Mouse (Mus musculus) left cerebral cortex, postnatal 10 days (tissue): ENCODE measurements at regions not wholly inside any gene's neighbourhood (a gene's known extent, or its start where the extent isn't known, plus 50 kb on each side); places are given as distances from the start of the nearest gene placed in this dataset.

Experiments used
- DNase-seq, 2 experiments: peaks; one replicate each; pipeline ENCODE4 v3.0.0; 2021 to 2022; ENCODE audit warnings: low spot score in 2 of 2, mixed read lengths in 1 of 2; ENCODE audit errors: extremely low spot score in 1 of 2
- intact Hi-C: fragments of 180-260 bp; cut with DNase I; formaldehyde crosslinking; loops from one replicate; pipeline ENCODE4 v1.15.1; 2025

DNA sequence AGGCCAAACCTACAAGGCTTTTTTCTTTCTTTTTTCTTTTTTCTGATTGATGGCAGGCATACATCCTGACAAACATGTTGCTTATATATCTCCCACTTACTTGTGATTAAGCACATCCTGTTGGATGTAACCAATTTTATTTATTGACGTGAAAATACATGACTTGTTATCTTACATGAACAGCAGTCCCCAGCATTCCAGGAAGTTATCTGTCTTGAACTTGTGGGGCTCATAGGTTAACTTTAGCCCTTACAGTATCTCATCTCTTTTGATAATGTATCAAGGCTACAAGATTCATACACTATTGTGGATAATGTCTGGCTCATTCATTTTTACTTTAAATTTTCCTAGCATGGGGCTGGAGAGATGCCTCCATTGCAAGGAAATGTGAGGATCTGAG, 852.0 kb upstream of the Agtr1b start:
- no peak for DNase-seq
- intact Hi-C loops = no loop called here

DNA sequence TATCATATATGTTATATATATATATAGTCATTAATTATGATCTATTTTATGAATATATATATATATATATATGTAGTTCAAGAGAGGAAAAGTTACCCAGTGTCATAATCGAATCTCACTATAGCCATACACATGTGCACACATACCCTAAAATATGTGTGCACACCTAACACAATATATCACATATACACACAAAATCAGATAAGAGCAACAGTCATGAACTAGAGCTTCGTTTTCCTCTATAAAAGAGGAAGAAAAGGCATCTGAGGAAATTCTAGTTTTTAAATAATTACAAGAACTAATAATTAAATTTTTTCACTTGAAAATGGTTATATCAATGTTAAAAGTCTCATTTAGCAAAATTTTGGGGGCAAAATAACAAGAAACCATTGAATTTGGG, 835.3 kb upstream of the Tbl1xr1 start:
- no peak for DNase-seq
- intact Hi-C loops = no loop called here

DNA sequence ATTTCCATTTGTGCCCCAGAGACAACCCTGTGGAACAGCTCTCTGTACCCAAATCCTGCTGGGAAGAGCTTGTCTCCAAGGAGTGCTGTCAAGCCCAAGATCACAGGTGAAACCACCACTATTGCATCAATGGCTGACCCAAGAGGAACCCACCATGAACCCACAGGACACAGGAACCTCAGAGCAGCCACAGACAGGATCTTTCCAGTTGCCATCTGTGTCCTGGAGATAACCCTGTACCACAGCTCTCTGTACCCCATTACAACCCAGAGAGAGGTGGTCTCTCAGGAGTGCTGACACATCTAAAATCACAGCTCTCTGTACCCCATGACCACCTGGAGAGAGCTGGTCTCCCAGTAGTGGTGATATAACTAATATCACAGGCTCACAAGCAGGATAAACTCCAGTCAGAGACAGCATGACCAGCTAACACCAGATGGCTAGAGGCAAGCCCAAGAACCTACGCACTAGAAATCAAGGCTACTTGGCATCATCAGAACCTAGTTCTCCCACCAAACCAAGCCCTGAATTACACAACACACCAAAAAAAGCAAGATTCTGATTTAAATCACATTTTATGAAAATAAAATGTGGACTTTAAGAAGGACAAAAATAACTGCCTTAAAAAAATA, 820.2 kb upstream of the Tbl1xr1 start:
- no peak for DNase-seq
- intact Hi-C loops = no loop called here

DNA sequence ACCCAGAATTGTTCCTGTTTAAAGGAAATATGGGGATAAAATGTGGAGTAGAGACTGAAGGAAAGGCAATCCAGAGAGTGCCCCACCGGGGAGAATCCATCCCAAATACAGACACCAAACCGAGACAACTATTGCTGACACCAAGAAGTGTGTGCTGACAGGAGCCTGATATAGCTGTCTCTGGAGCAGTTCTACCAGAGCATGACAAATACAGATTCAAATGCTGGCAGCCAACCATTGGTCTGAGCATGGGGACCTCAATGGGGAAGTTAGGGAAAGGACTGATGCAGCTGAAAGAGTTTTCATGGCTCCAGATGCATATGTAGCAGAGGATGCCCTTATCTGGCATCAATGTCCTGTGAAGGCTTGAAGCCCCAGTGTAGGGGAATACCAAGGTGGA, 813.1 kb upstream of the Tbl1xr1 start:
- DNase-seq = no peak
- intact Hi-C loops = no loop called here

DNA sequence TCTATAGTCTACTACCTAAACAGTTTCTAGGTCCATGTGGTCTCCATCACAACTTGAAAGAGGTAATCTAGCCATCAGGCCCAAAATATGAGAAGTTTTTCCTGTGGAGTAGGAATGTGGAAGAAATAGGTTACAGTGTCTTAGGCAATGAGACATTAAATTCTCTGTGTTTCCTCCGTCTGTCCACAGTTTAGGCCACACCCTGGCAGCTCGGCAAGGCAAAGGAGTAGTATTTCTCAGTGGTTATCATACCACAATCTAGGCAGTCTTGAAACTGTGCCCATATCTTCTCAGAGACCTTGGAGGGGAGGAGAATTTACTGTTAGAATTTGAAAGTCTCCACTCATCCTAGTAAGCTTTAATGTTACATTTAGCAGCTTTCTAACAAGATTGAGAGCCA, 811.0 kb upstream of the Tbl1xr1 start:
- no peak for DNase-seq
- intact Hi-C loops = no loop called here

DNA sequence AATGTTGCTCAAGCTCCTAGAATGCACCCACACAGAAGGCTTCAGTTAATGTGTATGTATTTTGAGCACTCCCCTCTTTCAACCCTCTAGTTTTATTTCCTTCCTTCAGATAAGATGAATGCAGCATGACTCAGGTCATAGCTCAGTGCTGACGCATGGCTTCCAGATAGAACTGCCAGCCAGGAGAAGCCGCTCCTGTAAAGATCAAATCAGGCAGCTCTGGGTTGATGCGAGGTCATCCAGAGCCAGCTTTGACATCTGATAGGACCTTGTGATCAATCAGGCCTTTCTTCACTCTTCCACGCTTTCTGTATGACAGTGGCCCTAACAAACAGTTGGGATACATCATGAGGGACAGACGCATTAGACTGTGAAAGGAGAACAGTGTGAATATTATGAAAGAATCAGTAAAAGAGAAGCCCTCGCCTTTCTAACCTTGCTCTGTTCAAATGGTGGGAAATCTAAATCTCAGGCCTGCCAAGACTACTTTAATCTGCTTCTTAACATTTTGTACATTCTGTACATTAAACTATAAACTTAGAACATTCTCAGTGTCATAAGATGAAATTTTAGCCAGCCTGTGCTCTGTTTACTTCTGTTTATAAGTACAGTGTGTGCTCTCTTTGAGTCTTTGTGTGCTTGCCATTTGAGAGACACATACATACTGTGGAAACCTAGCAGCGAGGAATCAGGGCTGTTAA, 807.9 kb upstream of the Tbl1xr1 start:
- DNase-seq = no peak
- intact Hi-C loops = no loop called here

DNA sequence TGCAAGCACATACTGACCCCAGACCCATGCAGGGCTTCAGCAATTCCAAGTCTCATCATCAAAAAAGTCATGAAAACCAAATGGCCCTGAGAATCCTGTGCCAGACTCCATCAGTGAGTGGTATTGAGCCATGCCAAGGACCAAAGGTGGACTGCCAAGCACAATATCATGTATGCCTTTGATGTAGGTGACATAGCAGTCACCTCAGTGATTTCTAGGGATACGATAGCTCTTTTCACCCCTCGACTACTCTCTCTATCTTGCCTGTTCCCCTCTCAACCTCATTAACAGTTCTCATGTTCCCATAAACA, 807.4 kb upstream of the Tbl1xr1 start:
- DNase-seq = no peak
- intact Hi-C loops = no loop called here

DNA sequence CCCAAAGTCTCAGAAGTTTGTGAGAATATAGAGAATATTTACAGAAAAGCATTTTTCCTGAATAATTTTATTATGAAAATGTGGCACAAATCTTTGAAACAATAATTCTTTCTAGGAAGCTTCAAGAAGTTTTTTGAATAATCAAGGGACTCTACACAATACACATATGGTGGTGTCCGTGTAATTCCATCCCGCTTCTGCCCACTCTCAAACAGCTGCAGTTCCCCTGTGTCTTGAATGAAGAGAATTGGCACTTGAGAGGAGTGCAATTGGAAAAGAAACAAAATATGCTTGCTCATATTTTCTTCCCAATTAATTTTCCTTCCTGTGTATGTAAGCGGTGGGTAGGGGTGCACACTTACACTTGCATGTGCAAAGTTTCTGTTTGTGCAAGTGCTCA, 805.7 kb upstream of the Tbl1xr1 start:
- DNase-seq = no peak
- intact Hi-C loops = no loop called here

DNA sequence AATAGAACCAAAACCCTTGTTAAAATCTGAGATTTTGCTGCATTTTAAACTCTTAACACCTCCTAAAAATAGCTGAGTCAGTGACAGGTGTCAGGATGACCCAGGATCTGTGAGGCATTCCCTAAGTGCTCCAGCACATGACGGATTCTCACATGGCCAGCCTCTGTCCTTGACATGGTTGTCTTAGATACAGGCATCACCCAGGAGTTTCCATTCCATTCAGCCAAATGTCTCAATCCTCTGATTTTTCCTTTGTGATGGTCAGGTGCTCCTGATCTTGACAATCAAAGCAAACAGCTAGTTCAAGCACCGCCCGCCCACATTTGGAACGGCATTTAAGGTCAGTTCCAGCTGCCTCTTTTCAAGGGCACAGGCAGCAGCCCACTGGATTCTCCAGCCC, 804.2 kb upstream of the Tbl1xr1 start:
- intact Hi-C loops = no loop called here
- no peak for DNase-seq

DNA sequence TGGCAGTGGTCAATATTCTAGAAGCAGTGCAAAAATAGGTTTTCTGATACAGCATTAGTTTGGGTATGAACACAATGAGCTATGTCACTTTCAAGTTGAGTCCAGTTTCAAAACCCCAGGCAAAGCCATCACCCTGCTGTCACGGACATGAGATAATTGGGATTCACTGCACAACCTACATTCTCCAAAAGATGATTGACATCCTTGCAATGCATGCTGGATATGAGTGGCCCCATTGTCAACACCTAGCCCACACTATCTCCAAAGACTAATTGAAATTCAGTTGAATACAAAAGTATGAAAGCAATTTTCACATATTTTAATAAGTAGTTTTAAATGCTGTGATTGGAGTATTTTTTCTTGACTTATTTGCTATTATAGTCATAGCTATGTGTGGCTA, 783.7 kb upstream of the Tbl1xr1 start:
- intact Hi-C loops = no loop called here
- DNase-seq = no peak

DNA sequence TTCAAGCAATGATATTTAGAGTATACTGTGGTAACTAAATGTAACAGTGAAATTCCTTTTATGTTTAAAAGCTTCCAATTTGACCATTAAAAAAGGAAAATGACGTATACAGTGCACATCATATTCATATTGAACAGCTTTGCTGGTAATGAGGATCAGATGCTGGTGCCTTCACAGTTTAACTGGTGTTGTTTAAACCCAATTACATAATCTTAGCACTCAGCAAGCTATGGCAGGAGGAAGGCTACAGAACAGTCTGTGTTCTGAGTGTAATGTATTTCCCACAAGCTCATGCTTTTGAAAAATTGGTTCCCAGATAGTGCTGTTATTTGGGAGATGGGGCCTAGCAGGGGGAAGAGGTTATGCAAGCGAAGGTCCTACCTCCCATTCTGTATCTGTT, 783.1 kb upstream of the Tbl1xr1 start:
- intact Hi-C loops = no loop called here
- peak in 1 of 2 experiments; percentile 7 for DNase-seq

DNA sequence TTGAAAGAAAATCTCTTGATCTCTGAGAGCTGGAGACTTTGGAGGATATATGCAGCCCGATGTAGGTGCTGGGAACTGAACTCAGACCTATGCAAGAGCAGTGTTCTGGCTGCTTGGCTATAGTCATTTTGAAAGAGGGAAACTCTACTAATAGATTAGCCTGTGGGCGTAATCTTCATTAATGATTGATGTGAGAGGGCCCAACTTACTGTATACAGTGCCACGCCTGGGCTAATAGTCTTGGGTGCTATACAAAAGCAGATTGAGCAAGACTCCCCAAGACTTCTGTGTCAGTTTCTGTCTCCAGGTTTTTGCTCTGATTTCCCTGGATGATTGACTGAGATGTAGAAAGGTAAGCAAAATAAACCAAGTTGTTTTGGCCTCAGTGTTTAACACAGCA, 781.7 kb upstream of the Tbl1xr1 start:
- DNase-seq = no peak
- intact Hi-C loops = no loop called here

DNA sequence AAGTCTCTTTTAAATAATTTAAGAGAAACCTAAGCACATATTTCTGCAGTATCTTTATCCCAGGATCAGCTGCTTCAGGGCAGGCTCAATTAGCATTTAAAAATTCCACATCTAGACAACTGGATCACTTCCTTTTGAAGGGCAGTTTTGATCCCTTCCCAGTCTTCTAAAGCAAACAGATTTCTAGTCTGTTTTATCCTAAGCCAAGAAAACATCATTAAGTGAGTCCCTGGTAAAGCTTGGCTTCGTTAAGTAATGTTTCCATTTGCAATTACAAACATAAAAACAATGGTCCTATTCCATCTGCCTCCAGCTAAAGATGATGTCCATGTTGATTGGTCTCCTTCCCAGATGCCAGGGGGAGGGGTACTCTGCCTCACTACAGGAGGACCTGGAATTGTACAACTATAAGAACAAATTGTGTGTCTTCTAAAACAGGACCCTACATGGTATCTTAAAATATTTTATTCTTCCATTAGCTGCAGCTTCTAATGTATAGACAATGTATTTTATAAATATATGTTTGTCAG, 779.8 kb upstream of the Tbl1xr1 start:
- intact Hi-C loops = no loop called here
- DNase-seq = no peak

DNA sequence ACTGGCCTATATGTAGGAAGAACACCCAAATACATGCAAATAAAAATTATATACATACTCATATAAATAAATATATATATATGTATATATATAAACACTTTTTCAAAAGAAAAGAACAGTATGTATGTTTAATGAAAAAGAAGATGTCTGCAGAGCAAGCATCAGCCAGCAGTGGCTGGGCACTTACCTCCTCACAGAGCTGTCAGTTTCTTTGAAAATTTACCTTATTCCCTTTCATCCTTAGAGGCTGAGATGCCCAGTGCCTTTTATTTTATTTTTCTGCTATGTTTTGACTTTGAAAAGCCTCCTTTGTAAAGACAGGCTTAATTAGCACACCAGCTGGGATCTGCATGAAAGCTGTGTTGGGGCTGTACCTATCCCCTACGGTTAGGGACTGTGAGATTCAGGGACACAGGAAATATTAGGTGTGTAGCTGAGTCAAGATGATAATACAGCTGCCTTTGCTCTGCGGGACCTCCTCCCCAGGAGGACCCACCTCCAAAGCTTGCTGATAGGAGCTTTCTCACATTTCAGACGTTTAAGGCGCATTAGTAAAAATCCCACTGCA, 751.0 kb upstream of the Tbl1xr1 start:
- intact Hi-C loops = no loop called here
- DNase-seq = no peak

DNA sequence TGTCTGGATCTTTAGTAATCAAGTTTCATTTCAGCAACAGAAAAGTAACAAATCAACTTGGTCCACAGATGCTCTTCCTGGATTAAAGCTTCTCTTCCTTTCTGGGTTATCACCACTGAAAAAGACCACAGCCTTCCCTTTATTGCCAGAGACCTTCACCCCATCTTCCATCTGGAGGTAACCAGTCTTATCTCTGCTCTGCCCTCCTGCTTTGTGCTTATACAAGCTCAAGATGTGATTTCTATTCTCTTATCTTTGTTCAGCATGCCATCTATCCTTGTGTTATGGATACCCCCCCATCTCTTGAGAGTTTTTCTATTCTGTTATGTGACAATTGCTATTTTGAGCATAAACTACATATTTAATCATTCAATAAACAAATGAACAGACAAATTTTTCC, 734.5 kb upstream of the Tbl1xr1 start:
- intact Hi-C loops = no loop called here
- DNase-seq = no peak

DNA sequence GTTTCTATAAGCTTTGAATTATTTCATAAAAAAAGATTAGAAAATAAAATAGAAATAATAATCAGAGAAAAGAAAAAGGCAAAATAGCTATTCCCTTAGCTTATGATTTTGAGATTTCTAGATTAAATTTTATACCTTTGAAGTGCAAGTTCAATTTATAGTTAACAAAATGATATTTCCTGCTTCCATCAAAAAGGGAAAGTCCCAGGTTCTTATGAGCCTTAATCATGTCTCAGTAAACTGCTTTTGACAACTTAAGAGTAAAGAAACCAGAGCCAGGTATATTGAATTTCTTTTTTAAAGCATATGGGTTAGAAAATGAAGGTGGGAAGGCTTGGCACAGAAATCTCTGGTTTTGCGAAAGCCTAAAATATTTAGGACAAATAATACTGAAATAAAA, 733.4 kb upstream of the Tbl1xr1 start:
- intact Hi-C loops = no loop called here
- no peak for DNase-seq

DNA sequence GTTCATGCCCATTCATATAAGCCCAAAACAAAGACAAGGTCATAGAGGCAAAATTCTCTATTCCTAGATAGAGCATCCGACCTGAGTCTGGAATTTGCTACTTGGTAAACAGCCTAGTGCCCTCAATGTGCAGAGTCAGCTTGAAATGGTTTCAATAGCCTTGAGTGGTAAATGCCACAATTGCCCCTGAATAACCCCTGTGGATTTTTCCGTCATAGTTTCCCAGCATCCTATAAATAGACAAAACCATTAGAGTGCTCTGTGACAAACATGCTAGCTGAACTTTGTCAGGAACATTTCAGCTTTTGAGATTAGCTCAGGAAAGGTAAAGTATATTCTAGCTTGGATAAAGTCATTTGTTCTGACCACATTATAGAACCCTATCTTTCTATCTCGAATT, 727.0 kb upstream of the Tbl1xr1 start:
- DNase-seq = no peak
- intact Hi-C loops = no loop called here

DNA sequence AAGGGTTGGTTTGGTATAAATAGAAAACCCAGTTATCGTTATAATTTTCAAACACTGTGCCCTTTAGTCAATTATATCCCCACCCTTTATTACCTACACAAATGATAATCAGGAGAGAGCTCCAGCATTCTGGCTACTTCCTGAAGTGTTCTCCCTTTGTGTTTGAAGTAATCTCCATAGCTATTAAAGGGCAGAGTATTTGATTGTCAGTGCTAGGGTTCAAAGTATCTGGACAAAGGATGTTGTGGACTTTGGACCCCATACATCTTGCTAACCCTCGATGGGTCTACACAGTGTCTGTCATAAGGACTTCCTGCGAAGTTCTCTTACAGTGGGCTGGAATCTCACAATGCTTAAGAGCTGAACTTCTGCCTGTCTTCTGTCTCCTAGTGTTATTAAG, 720.3 kb upstream of the Tbl1xr1 start:
- intact Hi-C loops = no loop called here
- no peak for DNase-seq

DNA sequence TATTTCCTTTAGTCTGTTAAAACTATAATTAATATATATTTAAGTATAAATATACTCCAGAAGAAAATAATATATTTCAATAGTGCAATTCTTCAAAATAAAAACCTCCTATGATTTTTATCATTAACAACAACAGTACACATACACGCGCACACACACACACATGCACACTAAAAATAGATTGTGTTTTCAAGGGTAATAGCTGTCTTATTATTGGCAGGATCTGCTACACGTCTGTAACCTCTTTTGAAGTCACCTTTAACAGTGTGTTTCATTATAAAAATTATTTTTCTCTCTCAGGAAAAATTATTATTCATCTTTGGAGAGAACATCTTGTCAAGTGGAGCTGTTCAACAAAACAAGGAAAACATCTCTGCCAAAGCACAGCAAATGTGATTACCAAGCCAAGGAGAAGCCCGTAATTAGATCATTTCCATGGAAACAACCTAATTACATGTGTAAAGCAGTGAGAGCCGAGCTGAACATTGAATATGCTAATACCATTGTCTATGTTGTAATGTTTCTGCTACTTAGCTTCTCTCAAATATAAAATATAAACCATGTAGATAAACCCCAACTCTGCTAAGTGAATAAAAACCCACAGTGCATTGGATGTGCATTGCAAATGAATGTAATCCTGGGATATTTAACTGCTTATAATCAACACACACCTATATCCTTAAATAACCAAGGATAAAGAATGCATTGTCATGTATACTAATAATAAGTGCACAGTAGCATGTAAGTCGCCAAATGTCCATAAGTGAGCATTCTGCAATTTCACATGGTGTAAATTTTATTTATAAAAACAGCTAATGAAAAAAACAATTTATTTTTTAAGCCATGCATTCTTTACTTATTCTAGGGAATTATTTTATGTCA, 719.4 kb upstream of the Tbl1xr1 start:
- intact Hi-C loops = no loop called here
- DNase-seq = peak in 1 of 2 experiments; percentile 65

DNA sequence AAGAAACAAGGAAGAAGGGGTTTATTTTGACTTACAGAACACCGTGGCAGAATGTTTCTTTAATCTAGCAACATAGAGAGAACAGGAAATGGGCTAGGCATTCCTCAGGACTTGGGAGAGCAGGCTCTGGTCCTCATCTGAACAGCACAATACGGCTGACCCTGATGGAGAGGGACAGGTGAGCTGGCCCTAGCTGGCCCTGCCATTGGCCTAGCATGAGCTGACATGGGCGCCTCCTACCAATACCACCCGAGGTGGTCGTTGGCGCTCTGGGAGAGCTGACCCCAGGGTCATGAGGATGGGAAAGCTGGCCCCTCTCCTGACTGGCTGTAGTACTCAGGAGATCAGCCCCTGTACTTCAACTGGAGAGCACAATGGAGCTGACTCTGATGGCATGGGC, 718.4 kb upstream of the Tbl1xr1 start:
- no peak for DNase-seq
- intact Hi-C loops = no loop called here
